ENCODE assay signal across 11 mouse cellular contexts in genomic region chr1:91856771-91857664, GRCm38 (mm10). TPM values are rescaled to one million over a fixed set of nuclear protein-coding genes. Genes with fewer than 3 reads are reported as not detected.
DNase-seq lines count a peak whose midpoint lies in the region; ATAC-seq and TF ChIP-seq lines count a peak whose summit lies in the region.
"Had no signal": no experiment of that assay in that cellular context is flagged by ENCODE, and none has a peak within 500 bp of the region (broad histone marks: within the 10 kb centered on the region; RNA-seq: fewer than 3 reads in every experiment).

No protein-coding gene starts in this region.

- no peak overlapping the region for H3K4me2 ChIP-seq in forebrain, embryonic 15.5 days (replicated peaks)

- no peaks in the 10 kb centered on the region for H3K9me3 ChIP-seq in forebrain, embryonic 15.5 days

- no peak overlapping the region for H3K9ac ChIP-seq in forebrain, embryonic 15.5 days (replicated peaks)

- H3K27me3 ChIP-seq in kidney, adult 2 months (replicated peaks; ENCODE audit: control insufficient read depth, insufficient read depth, low read length): no peaks in the 10 kb centered on the region
- no peaks in the 10 kb centered on the region for H3K27me3 ChIP-seq in forebrain, embryonic 15.5 days

- TF ChIP-seq POLR2A in kidney, adult 2 months (IDR thresholded peaks at IDR 0.05; ENCODE audit: low read depth, low read length): no peak

- TF ChIP-seq CTCF in kidney, adult 2 months (conservative IDR thresholded peaks at IDR 0.05; ENCODE audit: insufficient read depth, insufficient read length, low read depth, low read length): no peak

- DNase-seq in kidney, adult 2 months: peak; percentile 45
- no peak for DNase-seq in kidney, adult 18-20 months
- DNase-seq in fibroblast of lung, adult 2 months (ENCODE audit: low read depth): peak; percentile 77
- peak; percentile 55 for DNase-seq in heart, postnatal 25 days (ENCODE audit: low spot score)
- DNase-seq in lung, postnatal 25 days (ENCODE audit: low spot score): peak; percentile 41
- DNase-seq in embryo, embryonic 9.5 days (ENCODE audit: extremely low spot score): no peak

- H3K36me3 ChIP-seq in kidney, adult 2 months (ENCODE audit: control insufficient read depth, insufficient read depth, low read length): no peaks in the 10 kb centered on the region
- no peaks in the 10 kb centered on the region for H3K36me3 ChIP-seq in forebrain, embryonic 15.5 days

- no peak overlapping the region for H3K27ac ChIP-seq in kidney, adult 2 months (ENCODE audit: insufficient read depth, low read depth, low read length)
- no peak overlapping the region for H3K27ac ChIP-seq in forebrain, embryonic 15.5 days (replicated peaks)

- intact Hi-C loops in heart, postnatal 25 days (cut with DNase I): no loop called here

- H3K4me1 ChIP-seq in kidney, adult 2 months (ENCODE audit: control insufficient read depth, insufficient read depth, low read length): peaks cover 10% of the 10 kb centered on the region
- no peaks in the 10 kb centered on the region for H3K4me1 ChIP-seq in forebrain, embryonic 15.5 days

- no peak overlapping the region for H3K4me3 ChIP-seq in kidney, adult 2 months (ENCODE audit: insufficient read depth, low read depth, low read length)
- no peak overlapping the region for H3K4me3 ChIP-seq in forebrain, embryonic 15.5 days

- 59% methylated on average over 9 of the region's 9 CpGs for WGBS in kidney, adult 2 months
- 82% methylated on average over 9 of the region's 9 CpGs for WGBS in forebrain, embryonic 15.5 days

- ATAC-seq in megakaryocyte, adult 5-6 weeks (ENCODE audit: poor library complexity, severe bottlenecking): no peak
- ATAC-seq in forebrain, embryonic 15.5 days (replicated peaks): no peak
- ATAC-seq: inflammation-experienced regulatory T-cells, adult 6 months had no signal

RNA-seq across cellular contexts. Expression of gene Twist2, which starts 55.8 kb away (rescaled TPM):
- polyA plus RNA-seq in kidney, adult 2 months (2012; rRNA removed): 1.5 and 2.3 TPM in 2 replicates
- total RNA-seq in heart, postnatal 25 days (2021): 1 to 10 TPM; 1.2 to 1.9 TPM
- not detected in 2 replicates for total RNA-seq in megakaryocyte, adult 5-6 weeks (2015)
- total RNA-seq in megakaryocyte, adult 5-6 weeks (2017): not detected in 2 replicates
- polyA plus RNA-seq in forebrain, embryonic 15.5 days (2015; fragmentation: Nextera tagmentation; extraction: Ambion mirVana): 0.29 and 0.86 TPM in 2 replicates
- total RNA-seq: CH12.LX had no signal
- polyA plus RNA-seq: inflammation-experienced regulatory T-cells, adult 6 months; liver, embryonic 16.5 days had no signal

Comparison
In these comparisons a context has a peak if more than half of its experiments do, and no peak if none do; other contexts are left out.
1. DNase-seq: peak in kidney, adult 2 months (single experiment), fibroblast of lung, adult 2 months (single experiment), heart, postnatal 25 days (single experiment) and lung, postnatal 25 days (single experiment); none in kidney, adult 18-20 months (single experiment) and embryo, embryonic 9.5 days (single experiment).